Mouse (Mus musculus) mouse embryonic stem cell (cell line): ENCODE measurements around the gene Pccb.

Experiments used
- in situ Hi-C, 2 experiments: fragments of 300-500 bp; cut with MboI; formaldehyde crosslinking; loops; 1 replicate in 1 of 2; 3 replicates in 1 of 2; pipeline ENCODE4 v1.14.3; 2019 to 2020; ENCODE audit warnings: low sequenced_read_pairs in 2 of 2, low pct_unique_long_range_greater_than_20kb in 1 of 2, mixed read lengths in 1 of 2; ENCODE audit not compliant: unreplicated experiment in 1 of 2

Gene Pccb

DNA sequence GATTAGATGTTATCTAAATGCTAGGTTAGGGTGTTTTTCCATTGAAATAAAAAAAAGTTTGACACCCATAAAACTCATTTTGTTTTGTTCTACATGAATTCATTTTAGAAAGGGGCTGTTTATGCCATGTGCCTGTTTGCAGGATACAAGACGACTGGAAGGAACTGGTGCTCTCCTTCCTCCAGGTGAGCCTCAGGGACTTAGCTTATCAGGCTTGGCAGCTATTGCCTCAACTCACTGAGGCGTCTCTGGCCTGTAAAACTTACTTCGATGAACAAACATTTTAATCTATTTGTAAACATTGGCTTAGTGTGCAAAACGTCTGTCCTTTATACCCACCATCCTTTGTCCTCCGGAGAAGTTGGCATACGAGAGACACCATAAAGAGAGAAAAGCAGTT, 18.0 kb upstream of the Pccb start:
- in situ Hi-C loops = no loop called here

DNA sequence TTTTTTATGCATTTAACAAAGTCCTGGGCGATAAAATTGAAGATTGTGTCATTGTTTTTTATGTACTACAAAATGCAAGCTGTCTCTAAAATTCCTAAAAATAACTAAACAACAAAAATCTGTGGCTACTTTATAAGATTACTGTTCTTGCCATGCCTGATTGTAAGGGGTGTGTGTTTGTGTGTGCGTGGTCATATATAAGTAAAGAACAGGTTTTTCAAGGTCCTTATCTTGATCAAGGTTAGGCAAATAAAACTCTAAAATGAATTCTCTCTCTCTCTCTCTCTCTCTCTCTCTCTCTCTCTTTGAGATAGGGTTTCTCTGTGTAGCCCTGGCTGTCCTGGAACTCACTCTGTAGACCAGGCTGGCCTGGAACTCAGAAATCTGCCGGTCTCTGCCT, 17.3 kb upstream of the Pccb start:
- in situ Hi-C loops = no loop called here

DNA sequence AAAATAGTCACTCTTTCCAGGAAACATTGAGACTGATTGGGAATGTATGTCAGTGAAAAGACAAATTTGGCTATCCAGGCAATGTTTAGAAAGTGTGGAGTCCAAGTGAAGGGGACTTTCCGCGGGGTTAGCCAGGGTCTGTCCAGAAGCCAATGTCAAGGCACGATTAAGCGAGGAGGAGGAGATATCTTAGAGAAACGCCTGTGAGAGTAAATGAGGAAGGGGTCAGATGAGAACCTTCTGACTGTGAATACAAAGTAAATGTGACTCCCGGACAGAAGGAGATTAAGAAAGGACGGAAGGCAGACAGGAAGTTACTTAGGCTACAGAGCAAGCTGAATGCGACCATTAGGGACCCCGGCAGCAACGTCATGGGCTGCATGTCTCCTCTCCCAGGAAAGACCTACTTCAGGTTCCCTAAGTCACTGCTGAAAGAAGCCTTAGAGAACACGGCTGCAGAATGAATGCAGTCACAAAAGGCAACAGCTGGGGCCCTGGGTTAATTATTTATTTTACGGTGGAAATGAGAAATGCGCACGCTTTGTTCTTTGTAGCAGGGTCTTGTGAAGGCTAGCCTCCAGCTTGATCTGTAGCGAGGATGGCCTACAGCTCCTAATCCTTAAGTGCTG, 11.1 kb upstream of the Pccb start:
- in situ Hi-C loops = no loop called here

DNA sequence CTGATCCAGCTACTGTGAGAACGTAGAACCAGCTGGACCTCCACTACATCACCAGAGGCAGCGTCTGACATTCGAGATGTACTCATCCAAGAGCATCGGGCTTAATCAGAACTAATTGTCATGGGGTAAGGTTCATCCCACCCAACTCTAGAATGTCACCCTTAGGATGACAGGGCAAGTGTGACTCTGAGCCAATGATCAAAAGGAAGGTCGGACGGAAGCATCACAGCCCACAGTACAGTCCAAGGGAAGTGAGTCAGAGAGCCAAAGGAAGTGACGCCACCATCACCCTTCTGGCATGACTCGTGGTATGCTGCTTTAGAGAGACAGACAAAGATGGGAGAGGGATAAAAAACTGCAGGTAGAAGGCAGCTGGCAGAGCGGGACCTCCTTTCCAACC, 7.6 kb upstream of the Pccb start:
- in situ Hi-C loops = no loop called here

DNA sequence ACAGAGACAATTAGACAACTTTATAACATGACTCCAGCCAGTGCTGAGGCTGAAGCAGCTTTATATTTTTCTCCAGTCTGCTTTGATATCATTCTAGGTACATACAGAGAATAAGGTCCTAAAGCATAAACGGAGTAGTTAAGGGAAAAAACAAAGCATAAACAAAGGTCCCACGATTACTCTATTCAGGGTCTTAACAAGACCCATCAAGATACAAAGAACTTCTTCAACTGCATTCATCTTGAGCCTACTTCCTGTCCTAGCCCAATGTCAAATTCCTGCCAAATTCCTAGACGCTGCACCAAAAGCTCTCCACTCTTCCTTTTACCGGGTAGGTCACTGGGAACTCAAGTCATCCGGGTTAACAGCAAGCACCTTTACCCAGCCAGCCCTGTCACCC, 6.8 kb upstream of the Pccb start:
- in situ Hi-C loops = no loop called here

DNA sequence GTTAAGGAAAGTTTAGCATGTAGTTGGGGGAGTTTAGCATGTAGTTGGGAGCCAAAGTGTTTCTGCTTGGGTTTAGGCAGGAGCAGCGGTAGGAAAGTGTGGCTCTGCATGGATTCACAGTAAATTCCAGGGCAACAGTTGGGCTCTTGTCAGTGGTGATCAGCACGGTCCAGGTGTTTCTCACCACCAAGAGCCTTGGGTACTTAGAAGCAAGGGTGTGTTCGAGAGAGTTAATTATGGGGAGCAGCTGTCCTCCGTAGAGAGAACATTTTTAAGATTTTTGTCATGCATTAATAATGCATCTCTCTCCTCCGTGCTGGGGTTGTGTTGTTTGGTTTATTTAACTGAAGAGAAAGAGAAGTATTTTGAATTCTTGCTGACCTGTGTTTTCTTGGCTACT, 3.9 kb upstream of the Pccb start:
- in situ Hi-C loops = no loop called here

DNA sequence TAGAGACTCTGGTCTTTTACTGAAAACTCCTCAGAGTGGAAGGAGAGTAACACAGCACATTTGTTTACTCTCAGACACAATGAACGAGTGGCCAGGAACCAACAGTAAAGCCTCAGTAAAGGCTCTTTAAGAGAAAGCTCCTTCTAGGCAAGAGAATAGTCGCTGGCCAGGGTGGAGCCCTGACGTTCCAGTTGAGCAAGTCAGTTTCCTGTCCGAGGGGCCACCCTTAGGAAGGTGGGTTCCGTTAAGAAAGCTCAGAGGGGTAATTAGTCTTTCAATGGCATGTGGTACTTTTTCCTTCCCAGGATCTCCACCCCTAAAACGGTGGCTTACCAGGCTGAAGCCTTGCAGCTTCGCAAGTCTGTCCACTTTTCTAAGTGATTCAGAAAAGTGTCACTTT, 2.7 kb upstream of the Pccb start:
- in situ Hi-C loops = no loop called here

DNA sequence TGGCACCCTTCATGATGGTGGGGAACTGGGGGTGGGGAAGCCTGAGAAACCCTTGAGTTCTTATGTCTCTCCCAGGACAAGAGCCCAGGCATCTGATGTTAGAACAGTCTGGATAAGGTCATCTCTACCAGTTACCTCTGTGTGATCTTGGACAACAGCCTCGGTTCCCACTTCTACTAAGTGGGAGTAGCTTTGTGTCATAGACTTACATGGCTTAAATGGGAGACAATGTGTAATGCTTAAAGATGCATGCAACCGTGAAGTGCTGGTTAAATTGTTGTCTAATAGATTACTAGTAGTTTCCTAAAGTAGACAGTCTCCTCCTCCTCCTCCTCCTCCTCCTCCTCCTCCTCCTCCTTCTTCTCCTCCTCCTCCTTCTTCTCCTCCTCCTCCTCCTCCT, 2.2 kb upstream of the Pccb start:
- in situ Hi-C loops = no loop called here

DNA sequence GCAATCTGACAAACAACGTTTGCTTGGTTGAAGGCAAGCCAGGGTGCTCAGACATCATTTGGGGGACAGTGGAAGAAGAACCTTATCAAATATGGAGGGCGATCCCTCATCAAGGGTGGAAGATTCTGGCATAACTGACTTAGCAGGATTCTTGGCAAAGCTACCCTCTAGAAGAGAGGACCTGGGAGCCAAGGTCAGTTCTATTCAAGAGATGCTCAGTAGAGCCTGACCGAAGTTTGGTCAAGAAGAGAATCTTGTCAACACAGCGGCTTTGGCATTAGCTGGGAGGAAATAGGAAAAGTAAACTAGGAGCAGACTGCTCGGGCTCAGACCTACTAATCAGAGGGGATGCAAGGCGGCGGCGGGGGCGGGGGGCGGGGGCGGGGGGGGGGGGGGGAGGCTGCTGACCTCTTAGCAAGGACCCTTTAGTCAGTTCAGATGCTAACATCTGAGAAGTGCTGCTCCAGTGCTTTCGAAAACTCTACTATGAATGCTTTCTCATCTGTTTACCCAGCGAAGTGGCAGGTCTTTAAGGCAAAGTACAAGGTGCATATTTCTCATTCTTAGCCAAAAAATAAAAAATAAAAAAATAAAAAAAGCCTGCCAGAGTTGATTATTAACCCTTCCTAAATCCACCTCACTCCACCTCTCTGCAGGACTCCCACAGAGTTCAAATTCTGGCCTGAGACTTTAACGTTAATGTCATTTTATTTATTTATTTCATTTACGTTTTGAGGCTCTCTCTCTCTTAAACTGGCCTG, 1.3 kb upstream of the Pccb start:
- in situ Hi-C loops = no loop called here

DNA sequence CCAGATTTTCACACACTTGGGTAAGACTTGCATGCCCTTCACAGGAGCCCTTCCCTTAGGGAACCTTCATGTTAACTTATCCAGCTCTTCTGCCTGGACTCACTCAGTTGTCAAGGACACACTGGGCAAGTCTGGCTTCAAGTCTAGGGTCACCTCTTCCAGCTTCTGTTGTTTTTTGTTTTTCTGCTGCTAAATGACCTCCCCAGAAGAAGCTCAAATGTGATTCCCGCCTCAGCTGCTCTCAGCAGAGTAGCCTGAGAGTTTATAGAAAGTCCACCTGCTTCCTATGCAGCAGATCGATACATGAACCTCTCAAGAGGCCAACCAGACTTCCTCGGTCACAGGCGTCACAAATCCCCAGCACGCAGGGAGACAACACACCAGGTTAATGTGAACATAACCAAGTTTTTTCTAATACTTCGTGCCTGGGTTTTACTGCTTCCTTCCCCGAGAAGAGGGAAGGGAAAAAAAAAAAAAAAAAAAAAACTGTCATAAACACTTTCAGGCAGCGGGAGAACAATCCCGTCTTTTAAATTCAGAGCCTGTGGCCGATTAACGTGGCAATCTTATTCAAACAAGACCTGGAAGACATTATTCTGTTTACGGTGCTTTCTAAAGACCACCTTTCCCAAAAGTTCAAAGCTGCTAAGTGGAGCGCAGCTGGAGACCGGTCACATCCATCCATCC, 794 bp downstream of the Pccb start:
- in situ Hi-C loops = no loop called here

DNA sequence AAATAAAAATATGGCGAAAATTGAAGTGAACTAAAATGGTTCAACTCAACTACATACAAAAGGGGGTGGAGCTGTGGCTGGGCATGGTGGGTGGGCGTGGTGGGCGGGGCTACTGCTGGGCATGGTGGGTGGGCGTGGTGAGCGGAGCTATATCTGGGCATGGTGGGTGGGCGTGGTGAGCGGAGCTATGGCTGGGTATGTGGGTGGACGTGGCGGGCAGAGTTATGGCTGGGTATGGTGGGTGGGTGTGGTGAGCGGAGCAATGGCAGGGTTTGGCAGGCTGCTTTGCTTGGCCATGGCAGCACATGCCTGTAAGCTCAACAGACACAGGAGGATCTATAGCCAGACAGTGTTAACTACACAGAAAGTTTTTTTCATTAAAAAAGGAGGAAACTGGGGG, 15.9 kb downstream of the Pccb start:
- in situ Hi-C loops = no loop called here

DNA sequence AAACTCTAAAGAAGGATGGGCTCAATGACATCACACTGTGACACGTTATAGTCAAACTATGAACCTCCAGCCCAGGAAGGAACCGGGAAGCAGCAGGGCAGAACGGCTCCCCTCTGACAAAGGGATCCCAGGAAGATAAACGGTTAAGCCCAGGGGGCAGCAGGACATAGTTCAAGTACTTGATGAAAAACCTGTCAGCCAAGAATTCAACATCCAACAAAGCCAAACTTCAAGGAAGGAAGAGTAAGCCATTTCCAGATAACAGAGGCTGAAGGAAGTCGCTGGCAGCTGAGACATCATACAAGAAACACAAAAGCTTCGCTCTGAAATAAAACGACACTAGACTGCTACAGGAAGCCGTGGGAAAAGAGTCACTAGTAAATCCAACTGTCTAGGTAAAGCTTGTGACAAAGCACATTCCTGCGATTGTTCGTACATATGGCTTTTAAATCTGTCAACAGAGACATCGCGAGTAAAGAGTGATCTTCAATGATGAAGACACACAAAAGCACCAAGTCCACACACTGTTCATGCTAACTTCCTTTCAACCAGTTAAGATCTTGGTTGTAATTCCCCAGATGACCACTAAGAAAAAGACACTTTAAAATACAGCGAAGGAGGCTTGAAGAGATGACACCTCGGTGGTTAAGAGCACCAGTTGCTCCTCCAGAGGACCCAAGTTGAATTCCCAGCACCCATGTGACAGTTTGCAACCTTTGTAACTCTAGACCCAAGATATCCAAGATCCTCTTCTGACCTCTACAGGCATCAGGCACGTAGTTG, 16.8 kb downstream of the Pccb start:
- in situ Hi-C loops = no loop called here

DNA sequence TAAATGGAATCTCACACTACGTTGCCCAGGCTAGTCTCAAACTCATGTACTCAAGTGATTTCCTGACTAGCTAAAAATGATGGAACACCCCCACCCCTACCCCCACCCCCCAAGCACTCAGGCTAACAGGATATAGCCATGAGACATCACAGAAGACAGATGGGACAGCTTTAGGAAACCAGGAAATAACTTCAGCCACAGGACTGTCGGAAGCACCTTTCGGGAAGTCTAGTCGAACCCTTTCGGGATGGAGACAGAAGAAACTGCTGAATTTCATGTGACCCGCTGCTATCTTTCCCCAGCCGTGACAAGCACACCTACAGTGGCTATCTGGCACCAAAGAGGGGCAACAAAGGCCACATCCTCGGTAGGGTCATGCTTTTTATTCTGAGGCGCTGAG, 19.4 kb downstream of the Pccb start:
- in situ Hi-C loops = no loop called here

DNA sequence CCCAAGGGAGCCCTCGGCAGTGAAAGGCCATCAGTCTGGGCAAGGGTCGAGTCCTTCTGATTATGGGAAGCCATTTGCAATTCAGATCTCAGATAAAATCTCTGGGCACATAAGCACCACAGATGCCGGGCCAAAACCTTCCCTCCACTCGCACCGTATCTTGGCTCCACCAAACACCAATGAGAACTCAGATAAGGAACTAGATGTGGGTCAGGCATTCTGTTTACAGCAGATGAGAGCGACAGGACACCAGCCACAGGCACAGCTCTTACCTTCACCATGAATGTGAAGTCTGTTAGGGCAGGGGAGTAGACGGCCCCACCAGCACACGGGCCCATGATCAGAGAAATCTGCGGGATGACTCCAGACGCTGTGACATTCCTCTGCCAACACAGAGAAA, 22.3 kb downstream of the Pccb start:
- in situ Hi-C loops = no loop called here

DNA sequence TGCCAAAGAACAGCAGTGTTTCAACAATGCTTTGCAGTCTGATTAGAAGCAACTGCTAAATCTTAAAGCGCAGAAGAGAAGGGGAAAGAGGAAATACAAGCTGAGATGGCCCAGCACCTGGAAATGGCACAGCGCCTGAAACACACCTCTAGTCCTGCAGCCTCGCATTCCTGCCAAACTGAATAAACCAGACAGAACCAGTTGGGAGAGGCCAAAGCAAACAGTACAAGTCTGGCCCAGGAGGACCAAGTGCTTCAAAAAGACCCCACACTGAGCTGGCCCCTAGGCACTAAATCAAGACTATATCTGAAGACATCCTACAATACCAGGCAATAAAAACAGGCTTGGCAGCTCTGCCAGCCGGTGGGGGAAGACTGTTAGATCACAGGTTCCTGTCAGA, 28.8 kb downstream of the Pccb start:
- in situ Hi-C loops = loop anchor here (5.0 to 10.0 kb wide), 2 partner anchors 551 to 554 kb away; no protein-coding TSS in a partner anchor

DNA sequence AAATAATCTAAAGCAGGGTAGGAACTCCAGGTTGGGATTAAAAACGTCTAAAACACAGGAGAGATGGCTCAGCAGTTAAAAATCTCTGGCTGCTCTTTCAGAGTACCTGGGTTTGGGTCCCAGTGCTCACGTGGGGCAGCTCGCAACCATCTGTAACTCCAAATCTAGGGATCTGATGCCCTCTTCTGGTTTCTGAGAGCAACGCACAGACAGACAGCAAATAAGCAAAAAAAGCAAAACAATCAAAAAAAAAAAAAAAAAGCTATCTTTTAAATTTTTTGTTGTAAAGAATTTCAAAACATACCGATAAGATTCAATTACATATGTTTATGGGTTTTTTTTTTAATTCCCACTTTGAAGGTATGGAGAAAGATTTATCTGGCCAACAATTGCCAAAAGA, 31.4 kb downstream of the Pccb start:
- in situ Hi-C loops = loop anchor here in 1 of 2 experiments (10.0 kb wide), 1 partner anchor 549 kb away; no protein-coding TSS in a partner anchor

DNA sequence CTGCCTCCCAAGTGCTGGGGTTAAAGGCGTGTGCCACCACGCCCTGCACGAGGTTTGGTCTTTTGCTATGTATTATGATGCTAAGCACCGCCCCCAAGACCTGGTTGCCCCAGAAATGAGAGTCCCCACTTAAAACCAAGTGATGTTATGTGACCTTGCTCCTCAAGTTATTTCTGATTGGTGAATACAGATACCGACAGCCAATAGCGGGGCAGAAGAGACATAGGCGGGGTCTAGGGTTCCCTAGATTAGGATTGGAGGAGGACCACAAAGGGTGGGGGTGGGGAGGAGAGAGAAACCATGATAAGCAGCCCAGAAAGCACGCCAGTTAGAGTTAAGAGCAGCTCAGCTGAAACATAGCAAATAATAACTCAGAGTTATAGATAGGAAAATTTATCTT, 31.9 kb downstream of the Pccb start:
- in situ Hi-C loops = loop anchor here in 1 of 2 experiments (10.0 kb wide), 1 partner anchor 548 kb away; no protein-coding TSS in a partner anchor

DNA sequence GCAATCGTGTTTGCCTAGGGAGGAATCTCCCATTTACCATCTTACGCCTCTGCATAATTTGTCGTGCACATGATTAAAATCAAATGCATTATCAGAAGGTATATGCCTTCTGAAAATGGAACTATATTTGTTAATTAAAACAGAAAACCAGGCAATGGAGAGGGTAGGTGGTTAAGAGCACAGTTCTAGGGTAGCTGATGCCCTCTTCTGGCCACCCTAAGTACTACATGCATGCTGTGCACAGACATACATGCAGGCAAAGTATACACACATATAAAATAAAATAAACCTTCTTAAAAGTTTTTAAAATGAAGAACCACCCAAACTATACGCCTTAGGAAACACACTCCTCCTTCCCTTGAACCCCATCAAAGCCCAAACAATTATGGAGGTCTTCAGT, 32.6 kb downstream of the Pccb start:
- in situ Hi-C loops = loop anchor here in 1 of 2 experiments (10.0 kb wide), 1 partner anchor 547 kb away; no protein-coding TSS in a partner anchor

DNA sequence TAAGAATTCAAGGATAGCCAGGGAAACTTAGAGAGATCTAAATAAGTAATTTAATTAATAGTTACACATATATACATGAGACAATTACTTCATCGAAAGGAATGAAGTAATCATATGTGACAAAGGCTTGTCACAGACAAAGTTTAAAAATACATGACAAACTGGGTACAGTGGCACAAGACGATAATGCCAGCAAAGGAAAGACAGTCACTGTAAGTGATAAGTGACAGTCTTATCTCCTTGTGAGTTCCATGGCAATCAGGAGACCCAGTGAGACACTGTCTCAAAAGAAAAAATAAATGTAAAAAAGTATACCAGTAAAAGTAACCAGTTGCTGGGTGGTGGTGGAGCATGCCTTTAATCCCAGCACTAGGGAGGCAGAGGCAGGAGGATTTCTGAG, 37.6 kb downstream of the Pccb start:
- in situ Hi-C loops = no loop called here
